Mouse (Mus musculus): ENCODE data around the gene Cdc42bpb. TPM values are rescaled to one million over a fixed set of nuclear protein-coding genes. Genes with fewer than 3 reads are reported as not detected.
A peak's percentile ranks its signal among the peaks of the same experiment; 100 is the strongest.

Cdc42bpb gene
- polyA plus RNA-seq, 1 experiment from 2014 or later: 37.7 TPM

DNA sequence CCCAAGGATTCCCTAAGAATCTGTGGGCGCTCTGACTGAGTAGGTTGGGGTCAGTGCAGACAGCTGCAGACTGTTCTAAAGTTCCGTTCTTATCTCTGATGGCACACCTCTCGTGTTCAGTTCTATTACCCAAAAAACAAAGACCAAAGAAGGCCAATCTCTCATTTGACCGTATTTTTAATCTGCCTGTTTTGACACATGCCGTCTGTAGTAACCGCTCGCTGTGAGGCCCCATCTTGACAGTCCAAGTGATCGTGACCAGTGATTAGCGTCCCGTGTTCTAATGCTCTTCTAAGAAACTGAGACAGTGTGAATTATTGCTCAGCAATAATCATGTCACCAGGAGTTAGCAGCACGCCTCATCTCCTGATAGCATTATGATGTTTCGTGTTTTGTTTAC, 110.9 kb downstream of the Cdc42bpb start:
- no peak overlapping the region for H3K9ac ChIP-seq (ENCODE audit: low read depth, low read length)
- ATAC-seq (ENCODE audit: low read depth): no peak
- no peaks in the 10 kb centered on the region for H3K9me3 ChIP-seq (ENCODE audit: control insufficient read depth, low read length)
- no peak overlapping the region for H3K4me2 ChIP-seq (ENCODE audit: low read depth, low read length)
- no peak overlapping the region for H3K27ac ChIP-seq (replicated peaks; ENCODE audit: low read depth, low read length)
- H3K4me3 ChIP-seq (ENCODE audit: low read depth, low read length): no peak overlapping the region
- peaks cover 24% of the 10 kb centered on the region for H3K36me3 ChIP-seq (ENCODE audit: control insufficient read depth, insufficient read depth, low read length)
- no peaks in the 10 kb centered on the region for H3K4me1 ChIP-seq (ENCODE audit: control insufficient read depth, insufficient read depth, low read length)
- peaks cover 19% of the 10 kb centered on the region for H3K27me3 ChIP-seq (replicated peaks; ENCODE audit: control insufficient read depth, insufficient read depth, low read length)
- whole genome bisulfite sequencing: 85% methylated on average over 12 of the region's 12 CpGs
- no peak for DNase-seq (ENCODE audit: low spot score)

DNA sequence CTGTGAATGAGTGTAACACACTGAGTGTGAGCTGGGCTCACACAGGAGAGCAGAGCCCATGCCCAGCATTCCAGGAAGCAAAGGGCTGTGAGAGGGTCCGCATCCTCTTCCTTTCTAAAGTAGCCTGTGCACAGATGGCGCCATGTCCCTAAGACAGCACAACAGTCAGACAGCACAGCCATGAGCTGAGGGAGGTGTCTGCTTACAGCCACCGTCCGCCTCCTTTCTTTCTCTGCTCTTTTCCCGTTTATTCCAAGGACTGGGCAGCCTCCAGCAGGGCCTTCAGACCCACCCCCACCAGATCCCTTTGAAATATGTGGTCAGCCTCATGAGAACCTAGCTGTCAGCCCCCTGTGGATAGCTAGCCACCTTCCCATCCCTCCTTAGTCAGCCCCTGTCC, 112.3 kb downstream of the Cdc42bpb start:
- no peak overlapping the region for H3K9ac ChIP-seq (ENCODE audit: low read depth, low read length)
- H3K4me1 ChIP-seq (ENCODE audit: control insufficient read depth, insufficient read depth, low read length): no peaks in the 10 kb centered on the region
- DNase-seq (ENCODE audit: low spot score) (no peak), ATAC-seq (ENCODE audit: low read depth) (no peak)
- H3K9me3 ChIP-seq (ENCODE audit: control insufficient read depth, low read length): no peaks in the 10 kb centered on the region
- H3K27me3 ChIP-seq (replicated peaks; ENCODE audit: control insufficient read depth, insufficient read depth, low read length): peaks cover 5% of the 10 kb centered on the region
- H3K36me3 ChIP-seq (ENCODE audit: control insufficient read depth, insufficient read depth, low read length): peaks cover 32% of the 10 kb centered on the region
- H3K4me2 ChIP-seq (ENCODE audit: low read depth, low read length): no peak overlapping the region
- WGBS: 65% methylated on average over 5 of the region's 5 CpGs
- H3K4me3 ChIP-seq (ENCODE audit: low read depth, low read length): no peak overlapping the region
- no peak overlapping the region for H3K27ac ChIP-seq (replicated peaks; ENCODE audit: low read depth, low read length)

DNA sequence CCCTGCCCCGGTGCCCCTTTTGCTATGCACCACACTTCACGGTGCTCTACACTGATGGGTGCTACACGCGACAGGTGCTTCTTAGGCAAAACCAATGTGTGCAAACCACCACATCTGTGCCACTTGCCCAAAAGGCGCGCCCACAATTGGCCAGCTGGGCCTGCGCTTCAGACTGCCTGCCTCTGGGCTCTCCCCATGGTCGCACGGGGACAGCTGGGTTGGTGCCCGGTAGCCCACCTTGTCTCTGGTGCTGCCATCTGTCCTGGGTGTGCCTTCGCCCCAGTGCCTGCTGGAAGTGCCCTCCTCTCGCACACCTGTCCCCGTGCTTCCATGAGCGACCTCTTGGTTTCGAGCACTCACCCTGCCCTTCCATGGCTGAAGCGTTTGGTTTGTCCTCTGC, 113.9 kb downstream of the Cdc42bpb start:
- ATAC-seq (ENCODE audit: low read depth): no peak
- no peak for DNase-seq (ENCODE audit: low spot score)
- Histone ChIP-seq H3K27ac (replicated peaks; ENCODE audit: low read depth, low read length) (no peak overlapping the region), H3K4me2 (ENCODE audit: low read depth, low read length) (no peak overlapping the region), H3K4me3 (ENCODE audit: low read depth, low read length) (no peak overlapping the region), H3K36me3 (ENCODE audit: control insufficient read depth, insufficient read depth, low read length) (peaks cover 41% of the 10 kb centered on the region), H3K27me3 (replicated peaks; ENCODE audit: control insufficient read depth, insufficient read depth, low read length) (no peaks in the 10 kb centered on the region), H3K4me1 (ENCODE audit: control insufficient read depth, insufficient read depth, low read length) (no peaks in the 10 kb centered on the region), H3K9me3 (ENCODE audit: control insufficient read depth, low read length) (no peaks in the 10 kb centered on the region), H3K9ac (ENCODE audit: low read depth, low read length) (no peak overlapping the region)
- 95% methylated on average over 16 of the region's 16 CpGs for WGBS

DNA sequence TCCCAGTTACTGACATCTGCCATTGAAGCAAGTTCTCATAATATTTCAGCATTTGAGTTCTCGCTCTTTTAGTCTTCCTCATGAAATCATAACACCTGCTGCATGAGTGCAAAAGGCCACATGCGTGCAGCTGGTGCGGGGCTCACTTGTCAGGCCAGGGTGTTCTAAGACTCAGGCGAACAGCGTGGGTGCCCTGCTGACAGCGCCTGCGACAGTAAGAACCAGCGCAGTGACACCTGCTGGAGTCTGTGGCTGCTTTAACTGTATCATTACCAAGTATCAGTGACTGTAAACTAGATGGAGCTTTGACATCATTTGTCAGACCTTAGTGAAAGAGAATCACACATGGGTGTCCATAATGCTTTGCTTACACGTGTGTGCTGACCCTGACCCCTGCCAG, 126.3 kb downstream of the Cdc42bpb start:
- no peaks in the 10 kb centered on the region for H3K4me1 ChIP-seq (ENCODE audit: control insufficient read depth, insufficient read depth, low read length)
- no peak overlapping the region for H3K27ac ChIP-seq (replicated peaks; ENCODE audit: low read depth, low read length)
- no peak overlapping the region for H3K4me2 ChIP-seq (ENCODE audit: low read depth, low read length)
- ATAC-seq (ENCODE audit: low read depth): no peak
- WGBS: 65% methylated on average over 9 of the region's 9 CpGs
- peak; percentile 35 for DNase-seq (ENCODE audit: low spot score)
- H3K9me3 ChIP-seq (ENCODE audit: control insufficient read depth, low read length): no peaks in the 10 kb centered on the region
- no peak overlapping the region for H3K4me3 ChIP-seq (ENCODE audit: low read depth, low read length)
- no peak overlapping the region for H3K9ac ChIP-seq (ENCODE audit: low read depth, low read length)
- H3K27me3 ChIP-seq (replicated peaks; ENCODE audit: control insufficient read depth, insufficient read depth, low read length): no peaks in the 10 kb centered on the region
- H3K36me3 ChIP-seq (ENCODE audit: control insufficient read depth, insufficient read depth, low read length): peaks cover 43% of the 10 kb centered on the region

DNA sequence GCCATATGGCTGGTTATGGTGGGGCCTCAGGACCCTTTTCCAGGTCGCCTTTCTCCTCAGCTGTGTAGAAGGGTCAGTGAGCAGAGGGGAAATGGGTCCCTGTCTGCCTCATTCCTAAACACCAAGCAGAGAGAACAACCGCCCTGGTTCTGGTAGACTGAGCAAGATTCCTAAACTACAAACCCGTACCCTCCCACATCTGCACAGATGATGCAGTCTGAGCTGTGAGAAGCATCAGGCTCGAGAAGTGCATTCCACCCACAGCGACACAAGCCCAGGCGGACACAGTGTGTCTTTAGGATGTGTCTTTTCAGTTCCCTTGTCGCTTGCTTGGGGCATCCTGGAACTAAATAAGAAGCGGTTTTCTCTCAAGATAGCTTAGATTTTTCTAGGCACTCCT, 127.4 kb downstream of the Cdc42bpb start:
- no peaks in the 10 kb centered on the region for H3K9me3 ChIP-seq (ENCODE audit: control insufficient read depth, low read length)
- H3K27ac ChIP-seq (replicated peaks; ENCODE audit: low read depth, low read length): no peak overlapping the region
- H3K4me3 ChIP-seq (ENCODE audit: low read depth, low read length): no peak overlapping the region
- no peaks in the 10 kb centered on the region for H3K27me3 ChIP-seq (replicated peaks; ENCODE audit: control insufficient read depth, insufficient read depth, low read length)
- ATAC-seq (ENCODE audit: low read depth) (no peak), DNase-seq (ENCODE audit: low spot score) (no peak)
- H3K36me3 ChIP-seq (ENCODE audit: control insufficient read depth, insufficient read depth, low read length): peaks cover 42% of the 10 kb centered on the region; the same call in 1 of the 2 replicates
- no peak overlapping the region for H3K9ac ChIP-seq (ENCODE audit: low read depth, low read length)
- no peaks in the 10 kb centered on the region for H3K4me1 ChIP-seq (ENCODE audit: control insufficient read depth, insufficient read depth, low read length)
- 70% methylated on average over 8 of the region's 8 CpGs for WGBS
- H3K4me2 ChIP-seq (ENCODE audit: low read depth, low read length): no peak overlapping the region

DNA sequence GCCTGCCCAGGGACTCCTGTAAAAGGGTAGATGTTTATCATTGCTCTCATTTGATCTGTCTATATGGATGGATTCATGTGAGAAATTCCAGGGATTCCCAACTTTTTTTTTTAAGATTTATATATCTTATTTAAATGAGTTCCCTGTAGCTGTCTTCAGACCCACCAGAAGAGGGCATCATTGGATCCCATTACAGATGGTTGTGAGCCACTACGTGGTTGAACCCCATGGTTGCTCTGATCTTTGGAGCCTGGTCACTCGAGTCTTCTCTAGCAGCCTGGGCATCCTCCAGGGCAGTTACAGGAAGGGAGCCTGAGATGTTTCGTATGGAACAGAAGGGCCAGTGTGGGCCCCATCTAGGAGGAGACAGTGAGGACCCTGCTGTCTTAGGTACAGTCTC, 128.4 kb downstream of the Cdc42bpb start:
- Histone ChIP-seq H3K27me3 (replicated peaks; ENCODE audit: control insufficient read depth, insufficient read depth, low read length) (no peaks in the 10 kb centered on the region), H3K9ac (ENCODE audit: low read depth, low read length) (no peak overlapping the region), H3K36me3 (ENCODE audit: control insufficient read depth, insufficient read depth, low read length) (peaks cover 49% of the 10 kb centered on the region; the same call in 1 of the 2 replicates), H3K4me3 (ENCODE audit: low read depth, low read length) (no peak overlapping the region), H3K4me1 (ENCODE audit: control insufficient read depth, insufficient read depth, low read length) (no peaks in the 10 kb centered on the region), H3K9me3 (ENCODE audit: control insufficient read depth, low read length) (no peaks in the 10 kb centered on the region), H3K27ac (replicated peaks; ENCODE audit: low read depth, low read length) (no peak overlapping the region), H3K4me2 (ENCODE audit: low read depth, low read length) (no peak overlapping the region)
- no peak for ATAC-seq (ENCODE audit: low read depth)
- no peak for DNase-seq (ENCODE audit: low spot score)
- WGBS: 49% methylated on average over 3 of the region's 3 CpGs

DNA sequence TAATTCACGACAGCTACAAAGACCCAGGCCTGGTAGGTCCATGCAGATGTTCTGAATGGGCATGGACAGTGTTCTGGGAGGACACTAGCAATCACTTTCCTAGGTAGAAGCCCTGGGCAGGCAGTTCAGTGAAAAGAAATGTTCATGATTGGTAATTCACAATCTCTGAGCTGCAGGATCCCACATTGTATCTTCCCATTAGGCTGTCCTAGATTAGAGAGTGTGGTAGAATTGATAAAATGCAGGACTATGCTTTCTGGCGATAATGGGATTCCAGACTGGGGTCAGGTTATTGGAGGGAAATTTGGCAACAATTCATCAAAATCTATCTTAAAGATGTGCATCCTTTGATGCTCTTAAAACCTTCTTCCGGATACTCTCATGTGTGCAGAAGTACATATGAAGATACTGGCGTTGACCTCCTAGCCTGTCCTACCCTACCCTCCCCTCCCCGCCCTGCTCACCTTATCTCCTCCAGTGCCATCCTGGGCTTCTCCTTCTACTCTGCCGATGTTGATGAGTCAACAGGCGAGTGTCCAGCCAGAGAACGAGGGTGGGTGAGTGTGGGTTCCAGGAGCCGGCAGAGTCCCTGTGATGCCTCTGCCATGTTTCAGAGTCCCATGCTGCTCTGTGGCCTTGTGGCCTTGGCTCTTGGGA, 130.6 kb downstream of the Cdc42bpb start:
- ATAC-seq (ENCODE audit: low read depth) (no peak), DNase-seq (ENCODE audit: low spot score) (no peak)
- 92% methylated on average over 9 of the region's 9 CpGs for WGBS
- no peak overlapping the region for H3K4me3 ChIP-seq (ENCODE audit: low read depth, low read length)
- no peaks in the 10 kb centered on the region for H3K9me3 ChIP-seq (ENCODE audit: control insufficient read depth, low read length)
- H3K27me3 ChIP-seq (replicated peaks; ENCODE audit: control insufficient read depth, insufficient read depth, low read length): no peaks in the 10 kb centered on the region
- H3K4me2 ChIP-seq (ENCODE audit: low read depth, low read length): no peak overlapping the region
- H3K36me3 ChIP-seq (ENCODE audit: control insufficient read depth, insufficient read depth, low read length): peaks cover 63% of the 10 kb centered on the region
- H3K4me1 ChIP-seq (ENCODE audit: control insufficient read depth, insufficient read depth, low read length): no peaks in the 10 kb centered on the region
- no peak overlapping the region for H3K27ac ChIP-seq (replicated peaks; ENCODE audit: low read depth, low read length)
- H3K9ac ChIP-seq (ENCODE audit: low read depth, low read length): no peak overlapping the region

DNA sequence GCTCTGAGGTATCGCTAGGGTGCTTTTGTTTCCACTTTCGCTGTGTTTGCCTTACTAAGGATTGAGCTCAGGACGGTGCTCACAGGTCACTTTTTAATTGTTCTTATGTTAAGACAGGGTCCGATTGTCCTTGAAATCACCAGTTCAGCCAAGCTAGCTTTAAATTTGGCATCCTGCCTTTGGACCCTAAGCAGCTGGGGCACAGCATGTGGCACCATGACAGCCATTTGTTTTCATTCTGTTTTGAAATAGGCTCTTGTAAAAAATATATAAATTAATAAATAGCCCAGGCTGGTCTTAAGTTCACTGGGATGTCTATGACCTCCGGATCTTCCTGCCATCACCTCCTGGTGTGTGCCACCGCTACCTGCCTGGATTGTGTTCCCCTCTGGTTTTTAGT, 132.4 kb downstream of the Cdc42bpb start:
- 88% methylated on average over 6 of the region's 6 CpGs for WGBS
- H3K9ac ChIP-seq (ENCODE audit: low read depth, low read length): no peak overlapping the region
- no peak overlapping the region for H3K27ac ChIP-seq (replicated peaks; ENCODE audit: low read depth, low read length)
- H3K36me3 ChIP-seq (ENCODE audit: control insufficient read depth, insufficient read depth, low read length): peaks cover 58% of the 10 kb centered on the region
- DNase-seq (ENCODE audit: low spot score) (no peak), ATAC-seq (ENCODE audit: low read depth) (no peak)
- no peak overlapping the region for H3K4me3 ChIP-seq (ENCODE audit: low read depth, low read length)
- H3K4me1 ChIP-seq (ENCODE audit: control insufficient read depth, insufficient read depth, low read length): no peaks in the 10 kb centered on the region
- no peak overlapping the region for H3K4me2 ChIP-seq (ENCODE audit: low read depth, low read length)
- no peaks in the 10 kb centered on the region for H3K27me3 ChIP-seq (replicated peaks; ENCODE audit: control insufficient read depth, insufficient read depth, low read length)
- H3K9me3 ChIP-seq (ENCODE audit: control insufficient read depth, low read length): no peaks in the 10 kb centered on the region

DNA sequence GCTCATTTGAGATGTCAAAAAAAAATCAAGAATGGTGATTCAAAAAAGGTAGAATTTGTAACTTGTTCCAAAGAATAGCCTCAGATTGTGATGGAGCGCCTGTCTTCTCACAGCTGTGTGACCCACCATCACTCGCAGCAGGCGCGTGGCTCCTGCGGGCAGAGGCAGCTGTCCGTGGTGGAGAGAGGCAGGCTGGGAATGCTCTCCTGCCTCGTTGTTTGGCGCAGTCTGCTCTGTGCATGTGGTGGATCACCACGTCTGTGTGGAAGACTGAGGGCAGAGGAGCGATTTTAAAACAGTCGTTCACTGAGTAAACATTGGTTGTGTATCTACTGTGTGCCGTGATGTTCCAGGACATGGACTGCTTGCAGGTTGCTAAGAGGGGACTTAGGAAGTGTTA, 133.8 kb downstream of the Cdc42bpb start:
- Histone ChIP-seq H3K4me1 (ENCODE audit: control insufficient read depth, insufficient read depth, low read length) (no peaks in the 10 kb centered on the region), H3K9ac (ENCODE audit: low read depth, low read length) (no peak overlapping the region), H3K4me2 (ENCODE audit: low read depth, low read length) (no peak overlapping the region), H3K36me3 (ENCODE audit: control insufficient read depth, insufficient read depth, low read length) (peaks cover 57% of the 10 kb centered on the region), H3K27ac (replicated peaks; ENCODE audit: low read depth, low read length) (no peak overlapping the region), H3K27me3 (replicated peaks; ENCODE audit: control insufficient read depth, insufficient read depth, low read length) (no peaks in the 10 kb centered on the region), H3K9me3 (ENCODE audit: control insufficient read depth, low read length) (no peaks in the 10 kb centered on the region), H3K4me3 (ENCODE audit: low read depth, low read length) (no peak overlapping the region)
- ATAC-seq (ENCODE audit: low read depth): no peak
- no peak for DNase-seq (ENCODE audit: low spot score)
- WGBS: 90% methylated on average over 12 of the region's 12 CpGs
